Mouse (Mus musculus): ENCODE data around the gene Rad50.

Rad50 gene

GRCm38 (mm10) chr11:53632122-53632733, 74.9 kb downstream of the Rad50 start:
- no peak for DNase-seq

GRCm38 (mm10) chr11:53627859-53628258, 79.3 kb downstream of the Rad50 start:
- peak; percentile 74 for DNase-seq

- DNase-seq, result no peak
Measured at GRCm38 (mm10) chr11:53626802-53627373, 80.2 kb downstream of the Rad50 start.

GRCm38 (mm10) chr11:53624124-53624523, 83.0 kb downstream of the Rad50 start:
- no peak for DNase-seq

GRCm38 (mm10) chr11:53623573-53623972, 83.5 kb downstream of the Rad50 start:
- DNase-seq, result no peak

- DNase-seq, result no peak
Measured at GRCm38 (mm10) chr11:53622440-53622806, 84.7 kb downstream of the Rad50 start.

- no peak for DNase-seq
Measured at GRCm38 (mm10) chr11:53621582-53622439, 85.3 kb downstream of the Rad50 start.

GRCm38 (mm10) chr11:53620094-53620493, 87.0 kb downstream of the Rad50 start:
- no peak for DNase-seq

- DNase-seq, result no peak
Measured at GRCm38 (mm10) chr11:53619428-53619827, 87.7 kb downstream of the Rad50 start.

- DNase-seq, result no peak
Measured at GRCm38 (mm10) chr11:53618619-53619198, 88.4 kb downstream of the Rad50 start, which contains the start of gene Il4. Il4 (minus strand) TSS chr11:53618669.

- DNase-seq, result no peak
Measured at GRCm38 (mm10) chr11:53617562-53618109, 89.5 kb downstream of the Rad50 start.

- DNase-seq, result no peak
Measured at GRCm38 (mm10) chr11:53616748-53617558, 90.2 kb downstream of the Rad50 start.

GRCm38 (mm10) chr11:53615575-53615974, 91.5 kb downstream of the Rad50 start:
- no peak for DNase-seq

GRCm38 (mm10) chr11:53615172-53615571, 91.9 kb downstream of the Rad50 start:
- no peak for DNase-seq

GRCm38 (mm10) chr11:53609672-53610071, 97.4 kb downstream of the Rad50 start:
- DNase-seq, result no peak

- DNase-seq, result no peak
Measured at GRCm38 (mm10) chr11:53609231-53609630, 97.9 kb downstream of the Rad50 start.

GRCm38 (mm10) chr11:53605609-53606008, 101.5 kb downstream of the Rad50 start:
- DNase-seq, result no peak

- DNase-seq, result no peak
Measured at GRCm38 (mm10) chr11:53604983-53605382, 102.1 kb downstream of the Rad50 start.
